Mouse (Mus musculus) neutrophil, adult 5-6 weeks (primary cell): ENCODE measurements around the gene Zfp146. TPM values are rescaled to one million over a fixed set of nuclear protein-coding genes. Genes with fewer than 3 reads are reported as not detected.
"Not testable (repeated sequence)": the region's sequence is repeated elsewhere in the genome, so short reads cannot be mapped to it uniquely, and the experiment has no call there.

ENCODE experiments used
- ATAC-seq: fragments of 151-379, 151-347 bp; 2 replicates; pipeline ENCODE4 v1.8.0; 2017; ENCODE audit warnings: mild to moderate bottlenecking, moderate TSS enrichment; ENCODE audit not compliant: insufficient number of reproducible peaks, poor library complexity, low FRiP score, severe bottlenecking; ENCODE audit errors: extremely low read depth
- total RNA-seq: library from RNA; stranded (forward); fragments of 200-1000 nt; gene quantifications from 2 replicates; pipeline ENCODE4 v1.2.3, GENCODE M21; 2017

Zfp146 gene
- total RNA-seq, 1 experiment from 2014 or later, result 46.8 TPM

DNA sequence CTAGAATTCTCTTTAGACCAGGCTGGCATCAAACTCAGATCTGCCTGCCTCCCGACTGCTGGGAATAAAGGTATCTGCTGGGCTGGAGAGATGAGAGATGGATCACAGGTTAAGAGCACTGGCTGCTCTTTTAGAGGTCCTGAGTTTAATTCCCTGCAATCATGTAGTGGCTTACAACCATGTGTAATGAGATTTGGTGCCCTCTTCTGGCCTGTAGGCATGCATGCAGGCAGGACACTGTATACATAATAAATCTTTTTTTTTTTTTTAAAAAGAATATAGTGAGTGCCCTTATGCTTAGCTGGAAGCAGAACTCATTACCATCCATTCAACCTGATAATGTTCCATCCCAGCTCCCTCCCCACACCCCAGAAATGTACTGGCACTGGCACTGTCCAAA is 15.5 kb downstream of the Zfp146 start:
- ATAC-seq, result no peak

DNA sequence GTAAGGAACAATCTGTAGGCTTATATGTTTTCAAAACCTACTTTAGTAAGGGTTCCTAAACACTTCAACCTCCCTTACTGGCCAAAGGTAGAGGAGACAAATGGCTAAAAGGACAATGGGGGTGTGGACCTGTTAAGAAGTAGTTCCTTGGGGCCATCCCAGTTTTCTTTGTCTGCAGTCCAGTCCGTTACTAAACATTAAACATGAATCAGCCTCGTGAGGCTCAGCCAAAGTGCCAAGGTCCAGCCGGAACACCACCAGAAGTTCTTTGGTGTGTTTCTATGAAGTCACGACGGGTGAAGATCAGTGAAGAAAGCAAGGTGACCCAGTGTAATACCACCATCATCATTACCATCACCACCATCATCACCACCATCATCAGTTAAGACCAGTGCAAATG is 22.5 kb downstream of the Zfp146 start:
- ATAC-seq, result no peak

DNA sequence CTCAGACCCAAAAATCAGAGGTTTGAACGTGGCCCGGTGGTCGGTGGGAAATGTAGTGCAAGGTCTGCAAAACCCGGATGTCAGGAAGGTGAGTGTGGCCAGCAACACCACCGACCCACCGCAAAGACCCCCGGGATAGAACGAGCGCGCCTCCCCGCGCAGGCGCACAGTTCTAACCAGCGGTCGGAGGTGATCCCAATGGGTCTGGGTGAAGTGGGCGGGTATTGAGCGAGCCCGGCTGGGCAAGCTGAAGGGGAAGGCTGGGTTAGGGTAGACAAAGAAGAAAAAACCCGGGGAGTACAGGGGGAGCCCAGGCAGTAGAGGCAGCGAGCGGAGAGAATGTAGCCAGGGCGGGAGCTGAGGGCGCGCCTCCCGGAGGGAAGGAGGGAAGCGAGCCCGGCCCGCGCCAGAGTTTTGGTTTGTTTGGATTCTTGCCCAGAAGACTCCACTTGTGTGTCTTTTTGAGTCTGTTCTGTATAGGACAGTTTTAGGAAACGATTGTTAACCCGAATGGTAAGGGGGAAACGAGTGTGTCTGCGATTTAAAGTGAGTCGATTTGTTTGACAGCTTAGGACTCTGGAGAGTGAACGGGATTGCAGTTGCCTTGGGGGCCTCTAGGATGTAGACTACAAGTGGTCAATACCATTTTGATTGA is 25.9 kb downstream of the Zfp146 start:
- peak; percentile 13; the same call in 1 of the 2 replicates for ATAC-seq

DNA sequence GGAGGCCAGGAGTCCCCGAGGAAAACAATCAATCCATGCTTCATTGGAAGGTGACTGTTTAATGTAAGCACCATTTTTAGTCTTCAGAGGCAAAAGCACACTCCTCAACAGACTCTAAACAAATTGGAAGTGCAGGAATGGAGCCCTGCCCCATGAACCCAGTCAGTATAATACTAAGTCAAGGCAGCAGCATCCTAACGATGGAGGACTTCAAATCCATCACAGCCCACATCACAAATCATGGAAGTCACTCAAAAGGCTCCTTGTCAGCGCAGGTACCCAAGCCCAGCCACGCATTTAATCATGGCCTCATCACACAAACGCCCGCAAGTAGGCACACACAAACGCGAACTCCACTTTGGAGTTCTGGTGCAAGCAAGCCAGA is 26.4 kb downstream of the Zfp146 start:
- ATAC-seq, result no peak

DNA sequence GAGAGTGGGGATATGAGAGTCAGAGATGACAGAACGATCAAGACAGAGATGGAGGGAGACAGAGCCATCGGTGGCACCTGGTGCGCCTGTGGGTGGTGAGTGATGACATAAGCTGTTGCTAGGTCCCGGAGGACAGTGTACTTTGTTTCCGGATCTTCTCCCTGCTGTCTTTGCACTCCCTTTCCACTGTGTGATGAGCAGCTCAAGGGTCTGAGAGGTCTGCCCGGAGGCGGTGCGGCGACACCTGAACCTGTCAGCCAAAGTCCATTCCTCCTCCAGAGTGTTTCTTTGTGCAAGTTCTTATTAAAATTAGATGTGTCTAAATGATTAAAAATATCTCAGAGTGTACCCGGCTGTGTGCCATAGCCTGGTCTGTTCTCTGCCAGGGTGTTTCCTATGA is 32.7 kb downstream of the Zfp146 start:
- no peak for ATAC-seq

DNA sequence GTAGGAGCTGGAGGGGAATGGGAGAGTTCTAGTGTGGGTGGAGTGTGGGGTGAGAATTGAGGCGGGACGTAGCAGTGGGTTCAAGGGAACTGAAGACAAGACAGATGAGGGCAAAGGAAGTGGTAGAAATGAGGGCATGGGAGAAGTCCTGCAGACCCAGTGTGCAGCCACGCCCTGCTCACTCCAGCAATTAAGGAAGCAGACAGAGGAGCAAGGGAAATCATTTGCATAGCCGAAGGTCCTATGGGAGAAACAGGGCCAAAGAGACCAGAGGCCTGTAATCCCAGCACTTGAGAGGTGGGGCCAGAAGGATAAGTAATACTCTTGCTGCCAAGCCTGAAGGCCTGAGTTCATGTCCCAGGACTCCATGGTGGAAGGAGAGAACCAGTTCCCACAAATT is 37.2 kb downstream of the Zfp146 start:
- no peak for ATAC-seq

DNA sequence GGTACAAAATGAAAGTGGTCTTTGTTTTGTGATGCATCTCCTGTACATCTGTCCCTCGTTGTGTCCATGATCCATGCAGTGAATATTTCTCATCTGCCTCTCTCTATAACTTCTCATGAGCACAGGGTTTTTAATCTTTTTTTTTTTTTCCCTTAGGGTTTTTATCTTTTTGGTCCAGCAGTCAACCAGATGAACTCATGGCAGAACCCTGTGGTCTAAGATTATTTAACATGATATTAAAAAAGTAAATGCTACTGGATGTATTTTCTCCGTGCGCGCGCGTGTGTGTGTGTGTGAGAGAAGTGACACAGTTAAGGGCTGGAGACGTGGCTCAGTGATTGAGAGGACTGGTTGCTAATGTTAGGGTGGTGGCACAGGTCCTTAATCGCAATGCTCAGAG is 39.6 kb downstream of the Zfp146 start:
- no peak for ATAC-seq

DNA sequence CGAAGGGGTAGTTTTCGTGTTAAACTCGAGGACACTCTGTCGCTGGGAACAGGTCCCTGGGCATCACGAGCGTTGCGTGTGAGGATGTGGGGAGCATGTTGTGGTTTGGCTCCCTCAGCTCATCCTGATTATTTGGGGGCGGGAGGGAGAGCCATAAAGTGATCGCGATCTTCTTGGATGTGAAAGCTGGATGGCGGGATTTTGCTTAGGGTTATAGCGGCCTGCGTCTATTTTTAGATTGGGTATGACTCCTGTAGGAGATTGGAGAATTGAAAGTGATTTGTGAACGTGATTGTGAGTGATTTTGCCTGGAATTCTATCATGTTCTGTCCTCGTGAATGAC is 47.4 kb downstream of the Zfp146 start:
- no peak for ATAC-seq

DNA sequence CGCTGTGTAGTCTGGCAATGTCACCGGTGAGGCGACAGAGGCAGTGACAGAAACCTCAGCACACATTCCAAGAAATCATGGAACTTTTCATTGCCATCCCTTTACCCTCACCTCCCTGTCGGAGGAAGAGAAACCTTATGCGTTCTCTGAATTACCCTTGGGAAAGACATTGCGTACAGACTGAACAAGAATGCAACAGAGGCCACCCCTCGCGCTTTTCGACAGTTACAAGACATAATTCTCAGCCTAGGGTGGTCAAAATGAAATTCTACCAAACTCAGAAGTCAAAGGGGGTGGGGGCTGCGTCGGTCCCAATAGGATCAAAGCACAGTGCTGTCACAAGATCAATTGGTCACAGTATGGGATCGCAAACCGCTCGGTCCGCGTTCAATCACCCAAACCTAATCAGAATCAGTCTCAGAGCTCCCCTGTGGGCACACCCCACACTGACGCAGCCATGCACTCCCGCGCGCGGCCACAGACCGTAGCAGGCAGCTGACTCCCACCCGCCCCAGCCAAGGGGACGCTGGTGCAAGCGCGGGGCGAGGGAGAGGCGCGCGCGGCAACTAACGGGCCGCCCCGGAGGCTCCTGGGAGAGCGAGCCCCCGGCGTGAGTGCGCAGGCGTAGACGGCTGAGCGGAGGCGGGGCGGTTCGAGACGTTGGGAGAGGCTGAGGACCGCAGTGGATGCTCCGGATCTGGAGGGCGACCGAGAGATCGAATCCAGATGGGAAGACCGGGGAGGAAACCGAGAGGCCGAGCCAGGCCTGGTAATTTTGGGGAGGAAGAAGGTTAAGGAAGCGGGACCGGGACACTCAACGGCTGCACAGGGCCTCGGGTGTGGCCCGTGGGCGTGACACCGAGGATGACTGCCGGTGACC is 48.0 kb downstream of the Zfp146 start, which contains the start of gene Zfp382:
TSS of gene Zfp382 (plus strand) at position 635 of the 880 bp plus-strand sequence.
- peak; percentile 79 for ATAC-seq

DNA sequence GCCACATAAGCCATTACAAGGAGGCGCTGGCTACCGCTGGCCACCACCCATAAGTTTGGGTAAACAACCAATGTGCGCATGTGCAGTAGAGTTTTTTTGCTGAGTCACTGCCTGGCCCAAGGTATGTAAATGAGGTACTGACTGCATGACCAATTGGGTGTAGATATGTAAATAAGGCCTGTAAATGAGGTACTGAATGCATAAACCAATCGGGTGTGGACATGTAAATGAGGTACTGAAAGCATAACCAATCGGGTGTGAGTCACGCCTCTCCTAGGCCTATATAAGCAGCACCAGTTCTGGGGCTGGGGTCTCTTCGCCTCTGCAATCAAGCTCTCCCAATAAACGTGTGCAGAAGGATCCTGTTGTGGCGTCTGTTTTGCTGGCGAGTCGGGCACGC is 51.6 kb downstream of the Zfp146 start:
- not testable (repeated sequence) for ATAC-seq

DNA sequence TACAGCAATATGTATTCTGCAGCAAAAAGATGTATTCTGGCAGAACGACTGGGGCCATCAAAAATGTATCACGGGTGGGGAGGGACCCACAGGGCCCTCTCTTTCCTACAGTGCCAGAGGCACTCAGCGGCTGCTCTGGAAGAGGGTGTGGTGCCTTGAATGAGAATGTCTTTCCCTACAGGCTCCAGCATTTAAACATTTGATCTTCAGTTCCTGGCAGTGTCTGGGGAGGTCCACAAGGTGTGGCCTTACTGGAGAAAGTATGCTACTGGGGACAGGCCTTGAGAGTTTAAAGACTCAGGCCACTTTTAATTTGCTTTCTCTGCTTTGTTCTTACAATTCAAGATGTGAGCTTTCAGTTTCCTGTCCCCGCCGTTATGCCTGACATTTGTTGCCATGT is 53.5 kb downstream of the Zfp146 start:
- no peak for ATAC-seq

Other genes with a start within 250 kb of the Zfp146 start
- gene Zfp74, start 215.7 kb downstream of the Zfp146 start, total RNA-seq, result 7.2 and 10.9 TPM in 2 replicates
- 10.7 and 18.5 TPM in 2 replicates for gene Zfp568, start 185.8 kb downstream of the Zfp146 start, total RNA-seq
- gene Zfp14, start 118.4 kb downstream of the Zfp146 start, total RNA-seq, result 3.6 and 4.3 TPM in 2 replicates
- 9.6 and 12.9 TPM in 2 replicates for gene Zfp82, start 96.8 kb downstream of the Zfp146 start, total RNA-seq
- not detected in 2 replicates for gene Gm26920, start 79.3 kb downstream of the Zfp146 start, total RNA-seq
- 4.9 and 5.8 TPM in 2 replicates for gene Zfp566, start 79.2 kb downstream of the Zfp146 start, total RNA-seq
- gene Zfp260, start 75.0 kb downstream of the Zfp146 start, total RNA-seq, result 42.7 and 44.6 TPM in 2 replicates
- 10.6 and 14.1 TPM in 2 replicates for gene Zfp382, start 47.8 kb downstream of the Zfp146 start, total RNA-seq
- gene Cox7a1, start 14.4 kb upstream of the Zfp146 start, total RNA-seq, result not detected in 2 replicates
- gene Capns1, start 29.1 kb upstream of the Zfp146 start, total RNA-seq, result 137 and 168 TPM in 2 replicates
- gene Polr2i, start 62.2 kb upstream of the Zfp146 start, total RNA-seq, result 26.0 and 30.3 TPM in 2 replicates
- 16.5 and 21.6 TPM in 2 replicates for gene Tbcb, start 62.5 kb upstream of the Zfp146 start, total RNA-seq
- gene Ovol3, start 66.0 kb upstream of the Zfp146 start, total RNA-seq, result not detected in 2 replicates
- 0.98 TPM in 1 of 2 replicates, not detected in the other for gene Thap8, start 110.3 kb upstream of the Zfp146 start, total RNA-seq
- 1.8 and 2.6 TPM in 2 replicates for gene Wdr62, start 110.7 kb upstream of the Zfp146 start, total RNA-seq
- 1.3 TPM in 1 of 2 replicates, not detected in the other for gene Clip3, start 122.0 kb upstream of the Zfp146 start, total RNA-seq
- 35.1 and 37.2 TPM in 2 replicates for gene Alkbh6, start 139.0 kb upstream of the Zfp146 start, total RNA-seq
- gene Syne4, start 145.1 kb upstream of the Zfp146 start, total RNA-seq, result 0.74 and 4.0 TPM in 2 replicates
- gene E130208F15Rik, start 152.0 kb upstream of the Zfp146 start, total RNA-seq, result 4.7 and 6.6 TPM in 2 replicates
- gene Sdhaf1, start 154.1 kb upstream of the Zfp146 start, total RNA-seq, result 8.8 and 10.8 TPM in 2 replicates
- not detected in 2 replicates for gene Lrfn3, start 193.0 kb upstream of the Zfp146 start, total RNA-seq
- 1,375 and 1,494 TPM in 2 replicates for gene Tyrobp, start 244.0 kb upstream of the Zfp146 start, total RNA-seq